Mouse (Mus musculus): ENCODE measurements at regions not wholly inside any gene's neighbourhood (a gene's known extent, or its start where the extent isn't known, plus 50 kb on each side); places are given as distances from the start of the nearest gene placed in this dataset.

DNA sequence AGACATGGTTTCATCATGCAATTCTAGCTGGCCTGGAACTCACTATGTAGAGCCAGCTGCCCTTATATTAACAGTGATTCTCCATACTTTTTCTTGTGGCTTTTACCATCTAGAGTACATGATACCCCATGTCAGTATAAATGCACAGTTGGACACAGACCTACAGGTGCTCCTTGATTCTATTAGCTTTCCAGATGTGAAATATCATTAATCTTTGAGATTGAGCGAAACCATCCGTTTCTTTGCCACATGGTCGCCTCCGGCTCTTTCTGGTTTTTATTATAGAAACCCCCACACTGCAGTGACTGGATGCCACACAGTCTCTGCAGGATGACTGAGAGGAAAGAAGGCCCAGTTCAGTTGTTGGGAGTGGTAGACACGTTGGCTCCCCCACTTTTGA is 188.7 kb downstream of the Ndfip2 start:
- H3K9ac ChIP-seq (ENCODE audit: insufficient read depth, low read depth), result no peak overlapping the region
- dilution Hi-C loops (cut with MboI; ENCODE audit: extremely low pct_ligation_motif_present, extremely low pct_unique_long_range_greater_than_20kb, low sequenced_read_pairs), result no loop called here
- H3K36me3 ChIP-seq (replicated peaks in 1 of 2; ENCODE audit: control insufficient read depth in 1 of 2, insufficient read depth in 1 of 2, low read length in 1 of 2), result no peaks in the 10 kb centered on the region
- no peaks in the 10 kb centered on the region for H3K79me2 ChIP-seq (replicated peaks; ENCODE audit: control insufficient read depth, extremely low read depth, insufficient read depth, poor library complexity, severe bottlenecking)
- peaks cover 26% of the 10 kb centered on the region for H3K9me3 ChIP-seq (replicated peaks; ENCODE audit: low read length)
- in situ Hi-C loops (cut with MboI; ENCODE audit: low pct_ligation_motif_present, low pct_unique_long_range_greater_than_20kb, low sequenced_read_pairs), result no loop called here
- no peak for TF ChIP-seq ETS1 (conservative IDR thresholded peaks at IDR 0.05; ENCODE audit: low read depth, low read length)
- TF ChIP-seq CHD1 (IDR thresholded peaks at IDR 0.05; ENCODE audit: low read depth, low read length), result no peak
- TF ChIP-seq MYC (IDR thresholded peaks at IDR 0.05; ENCODE audit: low read depth, low read length), result no peak
- no peak for TF ChIP-seq MEF2A (IDR thresholded peaks at IDR 0.05; ENCODE audit: borderline replicate concordance, low read depth, low read length)
- no peak for TF ChIP-seq NRF1 (IDR thresholded peaks at IDR 0.05; ENCODE audit: low read depth, low read length)
- no peak for TF ChIP-seq PAX5 (IDR thresholded peaks at IDR 0.05; ENCODE audit: low read length)
- TF ChIP-seq MAX (IDR thresholded peaks at IDR 0.05; ENCODE audit: low read length), result no peak
- no peak for TF ChIP-seq ELF1 (IDR thresholded peaks at IDR 0.05; ENCODE audit: low read depth, low read length)
- no peak for TF ChIP-seq HCFC1 (IDR thresholded peaks at IDR 0.05; ENCODE audit: low read depth, low read length)
- H3K4me2 ChIP-seq (ENCODE audit: insufficient read depth, low read depth, poor library complexity, severe bottlenecking), result no peak overlapping the region
- H3K27ac ChIP-seq (ENCODE audit: insufficient read depth, low read depth), result no peak overlapping the region
- no peak for DNase-seq (ENCODE audit: extremely low read depth)
- no peaks in the 10 kb centered on the region for H3K4me1 ChIP-seq (ENCODE audit: control insufficient read depth in 1 of 2, insufficient read depth in 2 of 2)
- no peak overlapping the region for H3K4me3 ChIP-seq (replicated peaks in 1 of 3; ENCODE audit: low read depth in 2 of 3, low read length in 2 of 3, poor library complexity in 1 of 3)
- H3K27me3 ChIP-seq (replicated peaks), result no peaks in the 10 kb centered on the region

DNA sequence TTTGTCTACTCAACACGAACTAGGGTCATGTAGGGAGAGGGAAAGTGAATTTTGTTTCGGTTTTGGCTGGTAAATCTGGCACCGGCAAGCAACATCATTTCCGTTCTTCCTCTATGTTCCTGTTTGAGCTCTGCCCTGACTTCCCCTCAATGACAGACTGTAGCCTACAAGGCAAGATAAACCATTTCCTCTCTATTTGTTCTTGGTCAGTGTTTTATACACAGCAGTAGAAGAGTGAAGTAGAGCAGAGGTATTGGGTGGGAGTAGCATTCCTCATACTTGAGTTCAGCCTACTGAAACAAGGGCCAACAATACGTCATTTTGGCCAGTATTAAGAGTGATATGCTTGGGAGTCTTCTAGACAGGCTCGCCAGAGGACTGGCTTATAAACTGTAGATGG is 177.0 kb downstream of the Ndfip2 start:
- Histone ChIP-seq H3K4me3 (replicated peaks in 1 of 3; ENCODE audit: low read depth in 2 of 3, low read length in 2 of 3, poor library complexity in 1 of 3) (no peak overlapping the region), H3K9ac (ENCODE audit: insufficient read depth, low read depth) (no peak overlapping the region), H3K4me2 (ENCODE audit: insufficient read depth, low read depth, poor library complexity, severe bottlenecking) (no peak overlapping the region), H3K4me1 (ENCODE audit: control insufficient read depth in 1 of 2, insufficient read depth in 2 of 2) (no peaks in the 10 kb centered on the region), H3K36me3 (replicated peaks in 1 of 2; ENCODE audit: control insufficient read depth in 1 of 2, insufficient read depth in 1 of 2, low read length in 1 of 2) (no peaks in the 10 kb centered on the region), H3K9me3 (replicated peaks; ENCODE audit: low read length) (peaks cover 25% of the 10 kb centered on the region), H3K79me2 (replicated peaks; ENCODE audit: control insufficient read depth, extremely low read depth, insufficient read depth, poor library complexity, severe bottlenecking) (no peaks in the 10 kb centered on the region), H3K27ac (ENCODE audit: insufficient read depth, low read depth) (no peak overlapping the region), H3K27me3 (replicated peaks) (no peaks in the 10 kb centered on the region)
- dilution Hi-C loops (cut with MboI; ENCODE audit: extremely low pct_ligation_motif_present, extremely low pct_unique_long_range_greater_than_20kb, low sequenced_read_pairs), result no loop called here
- TF ChIP-seq TCF12 (IDR thresholded peaks at IDR 0.05; ENCODE audit: low read depth, low read length), result no peak
- no peak for TF ChIP-seq SIN3A (IDR thresholded peaks at IDR 0.05; ENCODE audit: low read length)
- no peak for TF ChIP-seq POLR2A (IDR thresholded peaks at IDR 0.05; ENCODE audit: low read depth, low read length)
- TF ChIP-seq MAZ (IDR thresholded peaks at IDR 0.05; ENCODE audit: low read depth, low read length), result no peak
- TF ChIP-seq IRF4 (IDR thresholded peaks at IDR 0.05; ENCODE audit: low read depth, low read length), result no peak
- no peak for TF ChIP-seq NRF1 (IDR thresholded peaks at IDR 0.05; ENCODE audit: low read depth, low read length)
- no peak for TF ChIP-seq ZNF384 (IDR thresholded peaks at IDR 0.05; ENCODE audit: low read depth, low read length)
- TF ChIP-seq ZKSCAN1 (IDR thresholded peaks at IDR 0.05; ENCODE audit: borderline replicate concordance, low read depth, low read length), result no peak
- no peak for TF ChIP-seq MEF2A (IDR thresholded peaks at IDR 0.05; ENCODE audit: borderline replicate concordance, low read depth, low read length)
- TF ChIP-seq SMC3 (IDR thresholded peaks at IDR 0.05; ENCODE audit: low read depth, low read length), result no peak
- TF ChIP-seq MYC (IDR thresholded peaks at IDR 0.05; ENCODE audit: low read depth, low read length), result no peak
- TF ChIP-seq ZMIZ1 (IDR thresholded peaks at IDR 0.05; ENCODE audit: low read depth, low read length), result no peak
- TF ChIP-seq JUN (IDR thresholded peaks at IDR 0.05; ENCODE audit: insufficient read depth, low read depth, low read length), result no peak
- no peak for TF ChIP-seq USF1 (IDR thresholded peaks at IDR 0.05; ENCODE audit: low read depth, low read length)
- no peak for TF ChIP-seq JUND (conservative IDR thresholded peaks at IDR 0.05; ENCODE audit: low read depth, low read length)
- TF ChIP-seq NELFE (IDR thresholded peaks at IDR 0.05; ENCODE audit: low read depth, low read length), result no peak
- in situ Hi-C loops (cut with MboI; ENCODE audit: low pct_ligation_motif_present, low pct_unique_long_range_greater_than_20kb, low sequenced_read_pairs), result no loop called here
- no peak for DNase-seq (ENCODE audit: extremely low read depth)

Data from CH12.LX (cell line).